Mouse (Mus musculus) hindbrain, embryonic 14.5 days (tissue): Measurements from ENCODE around the gene Slc35f6. TPM values are rescaled to one million over a fixed set of nuclear protein-coding genes. Genes with fewer than 3 reads are reported as not detected.

Source experiments
- ATAC-seq: fragments of 200-750 bp; cut with Nextera tagmentation; 2 replicates; pipeline ENCODE4 v1.8.0; 2017; ENCODE audit warnings: moderate number of reproducible peaks, mild to moderate bottlenecking, moderate TSS enrichment, moderate library complexity; ENCODE audit not compliant: low FRiP score
- DNase-seq: peaks from one replicate; pipeline ENCODE4 v3.0.0-alpha.2; 2015; ENCODE audit warnings: low spot score
- H3K27ac ChIP-seq: fragments of 300-500 bp; sonication (generic); 2 replicates; pipeline ENCODE4 v1.5.1; 2014; ENCODE audit warnings: mild to moderate bottlenecking, moderate library complexity
- H3K27me3 ChIP-seq: fragments of 300-500 bp; sonication (generic); 2 replicates; pipeline ENCODE4 v1.6.1; 2014; ENCODE audit warnings: mild to moderate bottlenecking, low read length, mixed read lengths; ENCODE audit not compliant: control insufficient read depth, insufficient read depth
- H3K36me3 ChIP-seq: fragments of 300-500 bp; sonication (generic); replicated peaks from 2 replicates; pipeline ENCODE4 v1.6.1; 2014; ENCODE audit not compliant: control insufficient read depth, insufficient read depth
- H3K4me1 ChIP-seq: fragments of 300-500 bp; sonication (generic); replicated peaks from 2 replicates; pipeline ENCODE4 v1.6.1; 2014; ENCODE audit warnings: antibody characterized with exemption, low read length, mixed read lengths; ENCODE audit not compliant: control insufficient read depth, insufficient read depth
- H3K4me2 ChIP-seq: fragments of 300-500 bp; sonication (generic); replicated peaks from 2 replicates; pipeline ENCODE4 v1.6.1; 2014; ENCODE audit warnings: mild to moderate bottlenecking, moderate library complexity
- H3K4me3 ChIP-seq: fragments of 300-500 bp; sonication (generic); replicated peaks from 2 replicates; pipeline ENCODE4 v1.5.1; 2014; ENCODE audit warnings: mild to moderate bottlenecking, low read length
- H3K9ac ChIP-seq: fragments of 300-500 bp; sonication (generic); 2 replicates; pipeline ENCODE4 v1.6.1; 2014
- H3K9me3 ChIP-seq: fragments of 300-500 bp; sonication (generic); 2 replicates; pipeline ENCODE4 v1.6.1; 2016; ENCODE audit warnings: low read length; ENCODE audit not compliant: control insufficient read depth
- WGBS: fragments of 180-500 bp; shearing (Covaris S2); extraction: QIAGEN DNeasy Blood & Tissue Kit; methylation state at CpG from one replicate; pipeline ENCODE4 v1.1.7; 2014; 5-methylcytosine and 5-hydroxymethylcytosine counted together
- polyA plus RNA-seq: library from polyadenylated mRNA; unstranded; fragments of >200 nt; fragmentation: Nextera tagmentation; extraction: Ambion mirVana; gene quantifications from 2 replicates; pipeline ENCODE4 v1.2.1, GENCODE M21; 2014

Gene Slc35f6
- polyA plus RNA-seq, 1 experiment from 2014 or later, result 33.3 TPM

DNA sequence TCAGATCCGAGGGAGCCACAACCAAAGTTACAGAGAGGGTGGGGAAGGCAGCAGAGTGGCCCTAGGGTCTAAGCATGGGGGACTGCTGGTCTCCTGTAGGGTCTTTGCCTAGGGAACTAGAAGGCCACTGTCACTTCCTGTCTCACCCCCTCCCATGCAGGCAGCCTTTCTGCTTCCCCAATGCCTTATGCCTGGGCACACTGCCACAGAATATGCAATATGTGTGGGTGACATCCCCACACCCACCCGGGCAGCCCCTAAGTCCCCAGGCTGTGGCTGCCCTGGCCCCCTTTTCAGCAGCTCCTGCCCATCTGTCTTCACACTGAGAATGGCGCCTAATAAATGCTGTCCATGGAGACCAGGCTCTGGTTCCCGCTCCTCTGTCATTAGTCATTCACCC, 22.8 kb upstream of the Slc35f6 start:
- Histone ChIP-seq H3K4me2 (no peak overlapping the region), H3K9me3 (no peaks in the 10 kb centered on the region), H3K4me1 (peaks cover 13% of the 10 kb centered on the region), H3K4me3 (no peak overlapping the region), H3K27me3 (peaks cover 35% of the 10 kb centered on the region), H3K36me3 (no peaks in the 10 kb centered on the region), H3K27ac (no peak overlapping the region), H3K9ac (no peak overlapping the region)
- ATAC-seq (no peak), DNase-seq (no peak)
- 41% methylated on average over 4 of the region's 4 CpGs for WGBS

DNA sequence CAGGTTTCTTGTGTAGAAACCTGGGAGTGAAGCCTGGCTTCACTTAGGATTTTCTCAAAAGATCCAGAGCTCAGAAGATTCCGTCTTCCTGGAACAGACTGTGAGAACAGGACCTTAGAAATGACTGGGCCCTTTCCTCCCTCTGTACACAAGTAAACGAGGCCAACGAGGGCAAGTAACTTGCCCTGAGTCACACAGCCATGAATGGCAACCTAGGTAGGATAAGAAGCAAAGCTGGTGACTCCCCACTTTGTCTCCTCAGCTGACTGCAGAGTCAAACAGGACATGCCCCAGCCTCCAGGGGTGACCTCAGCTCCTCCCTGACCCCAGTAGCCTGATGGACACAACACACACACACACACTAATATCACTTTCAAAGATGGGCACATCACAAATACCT, 22.4 kb upstream of the Slc35f6 start:
- H3K4me3 ChIP-seq, result no peak overlapping the region
- H3K4me1 ChIP-seq, result peaks cover 13% of the 10 kb centered on the region
- H3K27ac ChIP-seq, result no peak overlapping the region
- no peaks in the 10 kb centered on the region for H3K9me3 ChIP-seq
- 72% methylated on average over 3 of the region's 3 CpGs for WGBS
- DNase-seq, result no peak
- no peaks in the 10 kb centered on the region for H3K36me3 ChIP-seq
- H3K9ac ChIP-seq, result no peak overlapping the region
- no peak overlapping the region for H3K4me2 ChIP-seq
- ATAC-seq, result no peak
- peaks cover 33% of the 10 kb centered on the region for H3K27me3 ChIP-seq

DNA sequence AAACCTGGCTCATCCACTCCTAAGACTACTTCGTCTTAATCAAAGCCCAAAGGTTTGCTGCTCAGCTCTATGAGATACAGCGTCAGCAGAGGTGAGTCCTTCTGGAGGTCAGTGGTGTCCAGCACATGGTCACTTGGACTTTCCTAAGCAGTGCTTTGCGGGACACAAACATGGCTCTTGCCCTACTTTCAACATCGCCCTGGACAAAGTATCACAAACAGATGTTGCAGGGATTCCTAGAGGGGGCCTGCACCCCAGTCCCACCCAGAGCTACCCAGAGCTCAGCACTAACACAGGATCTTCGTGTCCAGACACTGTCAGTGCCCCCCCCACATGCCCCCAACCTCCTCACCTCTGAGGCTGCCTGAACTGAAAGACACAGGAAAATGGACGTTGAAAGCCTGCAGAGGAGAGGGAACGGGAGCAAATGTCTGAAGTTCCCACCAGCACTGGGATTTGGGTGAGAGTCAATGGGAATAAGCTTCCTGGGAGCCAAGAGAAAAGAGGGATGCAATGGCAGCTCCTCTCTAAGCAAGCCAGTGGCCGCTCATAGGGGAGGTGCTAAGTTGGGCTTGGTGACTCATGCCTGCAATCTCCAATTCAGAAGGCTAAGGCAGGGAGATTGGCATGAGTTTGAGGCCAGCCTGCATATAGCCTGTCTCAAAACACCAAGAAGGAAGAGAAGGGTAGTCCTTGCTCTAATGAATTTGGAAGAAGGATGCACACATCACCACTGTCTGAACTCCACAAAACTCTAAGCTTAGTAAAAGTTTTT, 21.2 kb upstream of the Slc35f6 start:
- Histone ChIP-seq H3K4me3 (no peak overlapping the region), H3K4me2 (no peak overlapping the region), H3K27me3 (peaks cover 21% of the 10 kb centered on the region), H3K9ac (no peak overlapping the region), H3K9me3 (no peaks in the 10 kb centered on the region), H3K36me3 (no peaks in the 10 kb centered on the region), H3K27ac (no peak overlapping the region), H3K4me1 (peaks cover 13% of the 10 kb centered on the region)
- no peak for DNase-seq
- 82% methylated on average over 8 of the region's 8 CpGs for WGBS
- ATAC-seq, result no peak

DNA sequence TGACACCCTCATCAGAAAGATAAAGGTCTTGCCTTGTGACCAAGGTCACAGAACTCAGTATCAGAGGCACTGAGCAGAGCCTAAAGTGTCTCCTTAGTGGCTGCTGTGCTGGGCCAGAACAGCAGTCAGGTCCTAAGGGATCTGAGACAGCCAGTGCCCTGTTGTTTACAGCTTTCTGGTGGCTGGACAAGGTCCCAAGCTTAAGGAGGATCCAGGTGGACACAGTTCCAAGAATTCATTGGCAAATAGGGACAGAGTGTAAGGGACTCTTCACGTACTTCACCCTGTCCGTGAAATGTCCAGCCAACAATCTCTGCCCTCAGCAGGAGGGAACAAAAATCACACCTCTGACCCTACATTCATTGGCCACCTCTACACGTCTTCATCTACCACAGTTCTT, 19.2 kb upstream of the Slc35f6 start:
- H3K4me1 ChIP-seq, result no peaks in the 10 kb centered on the region
- H3K36me3 ChIP-seq, result no peaks in the 10 kb centered on the region
- ATAC-seq (no peak), DNase-seq (no peak)
- no peak overlapping the region for H3K9ac ChIP-seq
- WGBS, result 81% methylated on average over 3 of the region's 3 CpGs
- no peak overlapping the region for H3K4me3 ChIP-seq
- H3K9me3 ChIP-seq, result no peaks in the 10 kb centered on the region
- 0 out of 2 replicates have a peak, but pooled peaks cover 1% of the 10 kb centered on the region for H3K27me3 ChIP-seq
- no peak overlapping the region for H3K27ac ChIP-seq
- no peak overlapping the region for H3K4me2 ChIP-seq

DNA sequence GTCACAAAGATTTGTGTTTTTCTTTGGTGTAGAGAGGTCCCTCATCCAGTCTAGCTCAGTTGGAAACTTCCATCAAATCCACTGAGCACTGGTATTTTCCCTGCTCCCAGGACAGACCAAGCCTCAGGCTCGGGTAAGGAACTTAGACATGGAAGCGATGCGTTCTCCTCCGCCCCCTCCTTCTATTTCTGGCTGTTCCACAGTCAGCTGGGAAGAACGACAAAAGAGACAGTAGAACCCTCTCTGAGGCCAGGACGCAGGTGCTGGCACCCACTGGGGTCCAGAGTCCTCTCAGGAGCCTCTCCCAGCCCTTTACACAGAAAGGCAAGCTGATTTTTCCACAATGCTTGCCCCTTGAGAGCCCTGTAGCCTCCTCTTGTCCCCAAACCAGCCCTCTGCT, 17.3 kb upstream of the Slc35f6 start:
- no peak for ATAC-seq
- Histone ChIP-seq H3K27ac (no peak overlapping the region), H3K9ac (no peak overlapping the region), H3K9me3 (no peaks in the 10 kb centered on the region), H3K27me3 (no peaks in the 10 kb centered on the region), H3K4me1 (no peaks in the 10 kb centered on the region), H3K4me2 (no peak overlapping the region), H3K36me3 (no peaks in the 10 kb centered on the region), H3K4me3 (no peak overlapping the region)
- no peak for DNase-seq
- WGBS, result 71% methylated on average over 6 of the region's 6 CpGs

DNA sequence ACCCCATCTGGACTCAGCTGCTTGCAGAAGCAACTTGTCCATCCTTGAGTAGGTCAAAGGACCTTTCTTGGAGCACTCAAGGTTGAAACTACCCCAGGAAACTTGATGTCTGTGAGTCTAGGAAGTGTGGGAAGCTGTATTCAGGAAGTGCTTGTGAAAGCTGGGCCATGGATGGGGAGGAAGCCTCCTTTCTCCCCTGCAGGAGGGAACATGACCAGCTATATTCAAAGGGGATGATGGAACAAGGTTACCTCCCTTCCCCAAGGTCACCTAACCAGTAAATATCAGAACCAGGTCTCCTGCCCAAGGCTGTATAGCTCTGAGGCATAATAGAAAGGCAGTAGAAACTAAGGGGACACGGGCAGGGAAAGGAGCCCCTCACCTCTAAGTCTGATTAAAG, 15.6 kb upstream of the Slc35f6 start:
- H3K4me1 ChIP-seq, result no peaks in the 10 kb centered on the region
- H3K36me3 ChIP-seq, result no peaks in the 10 kb centered on the region
- no peak for ATAC-seq
- H3K9me3 ChIP-seq, result no peaks in the 10 kb centered on the region
- H3K27ac ChIP-seq, result no peak overlapping the region
- no peak for DNase-seq
- H3K4me3 ChIP-seq, result no peak overlapping the region
- no peak overlapping the region for H3K9ac ChIP-seq
- H3K4me2 ChIP-seq, result no peak overlapping the region
- no peaks in the 10 kb centered on the region for H3K27me3 ChIP-seq
- WGBS, result 73% methylated on average over 1 of the region's 1 CpGs

DNA sequence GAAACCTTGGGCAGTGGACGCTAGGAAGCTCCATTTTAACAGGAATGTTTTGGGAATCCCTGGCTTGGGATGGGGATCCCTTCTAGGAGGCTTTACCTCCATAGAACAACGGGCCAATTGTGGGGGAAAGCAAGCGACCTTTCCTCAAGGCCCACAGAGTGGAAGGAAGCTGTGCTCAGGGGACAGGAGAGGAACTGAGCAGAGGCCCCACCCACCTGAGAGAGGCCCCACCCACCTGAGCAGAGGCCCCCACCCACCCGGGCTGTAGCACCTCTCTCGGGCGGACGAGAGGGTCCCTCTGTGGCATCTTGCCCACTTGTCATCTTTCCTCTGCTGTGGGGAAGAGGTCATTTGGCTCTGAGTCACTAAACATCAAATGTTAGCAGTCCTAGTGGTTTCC, 10.7 kb upstream of the Slc35f6 start:
- Histone ChIP-seq H3K4me1 (no peaks in the 10 kb centered on the region), H3K9me3 (no peaks in the 10 kb centered on the region), H3K27me3 (no peaks in the 10 kb centered on the region), H3K9ac (no peak overlapping the region), H3K4me3 (no peak overlapping the region), H3K27ac (no peak overlapping the region), H3K36me3 (no peaks in the 10 kb centered on the region), H3K4me2 (no peak overlapping the region)
- ATAC-seq, result no peak
- 58% methylated on average over 7 of the region's 7 CpGs for WGBS
- no peak for DNase-seq

DNA sequence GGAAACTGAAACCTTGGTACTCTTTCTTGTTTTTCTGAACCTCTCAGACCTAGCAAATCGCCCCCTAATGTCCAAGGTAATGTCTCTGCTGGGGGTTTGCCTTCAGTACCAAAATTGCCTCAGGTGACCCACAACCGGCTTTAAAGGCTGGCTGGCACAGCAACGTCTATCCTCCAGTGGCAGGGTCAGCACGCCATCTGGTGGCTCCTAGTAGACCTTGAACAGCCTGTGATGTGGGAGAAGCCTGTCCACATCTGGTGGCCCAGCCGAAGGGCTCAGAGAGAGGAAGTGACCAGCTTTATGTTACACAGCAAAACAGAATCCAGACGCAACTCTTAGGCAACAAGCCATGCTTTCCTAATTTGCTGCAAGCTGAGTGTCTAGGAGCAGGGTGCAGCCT, 9.7 kb upstream of the Slc35f6 start:
- ATAC-seq (peak; percentile 66; the same call in 1 of the 2 replicates), DNase-seq (peak; percentile 82)
- Histone ChIP-seq H3K36me3 (no peaks in the 10 kb centered on the region), H3K27ac (no peak overlapping the region), H3K9ac (no peak overlapping the region), H3K4me3 (no peak overlapping the region), H3K9me3 (no peaks in the 10 kb centered on the region), H3K4me1 (no peaks in the 10 kb centered on the region), H3K4me2 (no peak overlapping the region), H3K27me3 (no peaks in the 10 kb centered on the region)
- 8% methylated on average over 6 of the region's 6 CpGs for WGBS

DNA sequence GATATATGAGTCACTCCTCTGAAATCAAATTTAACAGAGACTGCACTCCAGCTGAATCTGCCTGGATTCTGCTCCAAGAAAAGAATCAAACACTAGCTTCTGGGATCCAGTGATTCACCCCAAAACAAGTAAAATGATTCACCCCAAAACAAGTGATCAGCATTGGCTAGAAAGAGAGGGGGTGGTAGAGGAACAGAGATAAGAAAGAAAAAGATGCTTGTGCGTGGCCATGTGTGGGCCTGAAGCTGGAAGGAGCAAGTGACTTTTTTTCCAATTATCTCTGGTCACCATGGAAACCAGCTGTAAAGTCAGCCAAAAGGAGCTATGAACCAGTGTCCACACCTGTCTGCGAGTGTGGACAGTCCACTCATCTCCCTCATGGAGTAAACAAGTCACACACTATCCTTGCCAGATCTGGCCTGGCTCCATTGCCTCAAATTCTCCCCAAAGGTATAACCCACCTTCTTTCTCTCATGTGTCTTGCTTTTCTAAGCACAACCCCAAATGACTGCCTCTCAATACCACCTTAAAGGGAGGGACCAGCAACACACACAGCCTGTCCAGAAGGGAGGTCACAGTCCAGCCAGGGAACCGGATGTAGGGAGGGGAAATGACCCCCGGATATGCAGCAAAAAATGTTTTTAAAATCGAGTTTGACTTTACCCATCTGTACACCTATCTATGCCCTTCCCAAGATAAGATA, 4.1 kb upstream of the Slc35f6 start:
- no peak for ATAC-seq
- Histone ChIP-seq H3K36me3 (no peaks in the 10 kb centered on the region), H3K4me3 (no peak overlapping the region), H3K9ac (no peak overlapping the region), H3K27ac (no peak overlapping the region), H3K27me3 (no peaks in the 10 kb centered on the region), H3K9me3 (no peaks in the 10 kb centered on the region), H3K4me1 (peaks cover 9% of the 10 kb centered on the region), H3K4me2 (no peak overlapping the region)
- 69% methylated on average over 5 of the region's 5 CpGs for WGBS
- no peak for DNase-seq
